Mouse (Mus musculus) kidney, postnatal 0 days (tissue): ENCODE data around the gene Sept11. TPM values are rescaled to one million over a fixed set of nuclear protein-coding genes. Genes with fewer than 3 reads are reported as not detected.
A peak's percentile ranks its signal among the peaks of the same experiment; 100 is the strongest.

Experiments used
- ATAC-seq: fragments of 200-750 bp; cut with Nextera tagmentation; replicated peaks from 2 replicates; pipeline ENCODE4 v1.8.0; 2017; ENCODE audit warnings: low read depth, moderate number of reproducible peaks, moderate TSS enrichment, moderate library complexity; ENCODE audit not compliant: low FRiP score
- DNase-seq: peaks from one replicate; pipeline ENCODE4 v3.0.0-alpha.2; 2016; ENCODE audit warnings: low spot score
- H3K27ac ChIP-seq: fragments of 300-500 bp; sonication (generic); 2 replicates; pipeline ENCODE4 v1.5.1; 2014; ENCODE audit warnings: mild to moderate bottlenecking
- H3K27me3 ChIP-seq: fragments of 300-500 bp; sonication (generic); 2 replicates; pipeline ENCODE4 v1.6.1; 2014; ENCODE audit warnings: low read length, mixed read lengths; ENCODE audit not compliant: insufficient read depth
- H3K36me3 ChIP-seq: fragments of 300-500 bp; sonication (generic); 2 replicates; pipeline ENCODE4 v1.6.1; 2014; ENCODE audit warnings: low read length, mixed read lengths; ENCODE audit not compliant: insufficient read depth
- H3K4me1 ChIP-seq: fragments of 300-500 bp; sonication (generic); replicated peaks from 2 replicates; pipeline ENCODE4 v1.6.1; 2014; ENCODE audit warnings: antibody characterized with exemption, low read length, mixed read lengths; ENCODE audit not compliant: insufficient read depth
- H3K4me2 ChIP-seq: fragments of 300-500 bp; sonication (generic); 2 replicates; pipeline ENCODE4 v1.6.1; 2014; ENCODE audit warnings: mild to moderate bottlenecking, low read length, moderate library complexity, mixed read lengths
- H3K4me3 ChIP-seq: fragments of 300-500 bp; sonication (generic); replicated peaks from 2 replicates; pipeline ENCODE4 v1.5.1; 2014; ENCODE audit warnings: low read depth, low read length
- H3K9ac ChIP-seq: fragments of 300-500 bp; sonication (generic); 2 replicates; pipeline ENCODE4 v1.6.1; 2014; ENCODE audit warnings: low read depth, low read length
- H3K9me3 ChIP-seq: fragments of 300-500 bp; sonication (generic); replicated peaks from 2 replicates; pipeline ENCODE4 v1.6.1; 2016; ENCODE audit warnings: low read length, inconsistent platforms, mixed read lengths
- CTCF ChIP-seq: IDR thresholded peaks from 2 replicates; pipeline ENCODE4 v1.5.1; 2016; ENCODE audit warnings: antibody characterized with exemption, low read depth, mild to moderate bottlenecking, moderate library complexity
- WGBS: fragments of 180-500 bp; shearing (Covaris S2); extraction: QIAGEN DNeasy Blood & Tissue Kit; methylation state at CpG from one replicate; pipeline ENCODE4 v1.1.7; 2014; 5-methylcytosine and 5-hydroxymethylcytosine counted together
- polyA plus RNA-seq: library from polyadenylated mRNA; unstranded; fragments of >200 nt; fragmentation: Nextera tagmentation; extraction: Ambion mirVana; gene quantifications from 2 replicates; pipeline ENCODE4 v1.2.1, GENCODE M21; 2015

Sept11 gene
- polyA plus RNA-seq, 1 experiment from 2014 or later: 140 TPM

DNA sequence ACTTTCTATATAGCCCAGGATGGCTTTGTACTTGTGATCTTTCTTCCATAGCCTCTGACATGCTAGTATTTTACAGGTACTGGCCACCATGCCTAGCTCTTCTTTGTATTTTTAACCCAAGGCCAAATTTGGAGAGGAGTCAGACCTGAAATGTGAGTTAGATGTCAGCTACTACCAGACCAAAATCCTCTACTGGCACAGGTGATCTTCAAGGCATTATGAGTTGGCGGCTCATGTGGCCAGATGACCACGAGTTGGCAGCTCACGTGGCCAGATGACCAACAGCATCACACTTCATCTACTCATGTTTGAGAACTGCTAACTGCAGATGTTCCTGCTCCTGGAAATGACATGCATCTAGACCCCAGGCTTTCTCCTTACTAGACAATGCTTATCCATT is 125.1 kb downstream of the Sept11 start:
- H3K9me3 ChIP-seq: no peaks in the 10 kb centered on the region
- DNase-seq (no peak), ATAC-seq (no peak)
- H3K9ac ChIP-seq: no peak overlapping the region
- H3K4me3 ChIP-seq: no peak overlapping the region
- H3K4me1 ChIP-seq: no peaks in the 10 kb centered on the region
- no peaks in the 10 kb centered on the region for H3K27me3 ChIP-seq
- no peak overlapping the region for H3K27ac ChIP-seq
- WGBS: 87% methylated on average over 3 of the region's 3 CpGs
- H3K4me2 ChIP-seq: no peak overlapping the region
- TF ChIP-seq CTCF: no peak
- no peaks in the 10 kb centered on the region for H3K36me3 ChIP-seq

DNA sequence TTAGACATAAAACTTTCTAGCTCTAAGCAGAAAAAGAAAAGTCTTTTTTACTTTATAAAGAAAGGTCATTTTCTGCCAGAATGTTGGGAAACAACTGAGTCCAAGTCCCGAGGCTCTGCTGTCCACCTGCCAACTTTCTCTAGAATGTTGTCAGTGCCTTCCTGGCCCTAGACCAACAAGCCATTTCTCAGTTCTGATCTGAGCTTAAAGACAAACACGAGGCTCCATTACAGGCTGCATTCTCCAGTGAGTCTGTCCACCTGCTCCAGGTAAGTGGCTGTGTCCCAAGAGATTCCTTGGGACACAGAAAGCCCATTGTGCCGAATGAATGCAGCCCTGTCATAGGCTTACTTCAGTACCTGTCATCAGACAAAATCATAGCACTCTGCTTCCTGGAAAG is 128.4 kb downstream of the Sept11 start:
- DNase-seq (peak; percentile 71), ATAC-seq (no peak)
- 40% methylated on average over 3 of the region's 3 CpGs for WGBS

DNA sequence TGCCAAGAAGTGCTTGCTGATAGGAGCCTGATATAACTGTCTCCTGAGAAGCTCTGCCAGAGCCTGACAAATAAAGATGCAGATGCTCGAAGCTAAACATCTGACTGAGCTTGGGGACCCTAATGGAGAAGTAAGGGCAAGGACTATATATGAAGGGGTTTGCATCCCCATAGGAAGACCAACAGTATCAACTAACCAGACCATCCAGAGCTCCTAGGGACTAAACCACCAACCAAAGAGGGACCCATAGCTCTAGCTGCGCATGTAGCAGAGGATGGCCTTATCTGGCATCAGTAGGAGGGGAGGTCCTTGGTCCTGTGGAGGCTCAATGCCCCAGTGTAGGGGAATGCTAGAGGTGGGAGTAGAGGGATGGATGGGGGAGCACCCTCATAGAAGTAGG is 131.3 kb downstream of the Sept11 start:
- Histone ChIP-seq H3K27ac (no peak overlapping the region), H3K4me2 (no peak overlapping the region), H3K4me1 (no peaks in the 10 kb centered on the region), H3K27me3 (no peaks in the 10 kb centered on the region), H3K4me3 (no peak overlapping the region), H3K36me3 (no peaks in the 10 kb centered on the region), H3K9me3 (no peaks in the 10 kb centered on the region), H3K9ac (no peak overlapping the region)
- WGBS: 79% methylated on average over 2 of the region's 2 CpGs
- DNase-seq: no peak
- ATAC-seq: no peak
- TF ChIP-seq CTCF: no peak

More for the DNA sequence above, 128.4 kb downstream of the Sept11 start:
- H3K4me1 ChIP-seq: no peaks in the 10 kb centered on the region
- H3K36me3 ChIP-seq: no peaks in the 10 kb centered on the region
- no peak overlapping the region for H3K27ac ChIP-seq
- no peaks in the 10 kb centered on the region for H3K27me3 ChIP-seq
- no peak overlapping the region for H3K9ac ChIP-seq
- H3K4me3 ChIP-seq: no peak overlapping the region
- no peak overlapping the region for H3K4me2 ChIP-seq
- no peaks in the 10 kb centered on the region for H3K9me3 ChIP-seq
- TF ChIP-seq CTCF: no peak

Other genes with a start within 250 kb of the Sept11 start
- 1.8 and 2.2 TPM in 2 replicates for gene Sowahb, start 48.4 kb upstream of the Sept11 start, polyA plus RNA-seq
- 119 and 121 TPM in 2 replicates for gene Ccni, start 113.1 kb downstream of the Sept11 start, polyA plus RNA-seq
- gene 2010109A12Rik, start 113.1 kb downstream of the Sept11 start, polyA plus RNA-seq: 2.3 and 3.0 TPM in 2 replicates
- gene Ccng2, start 173.8 kb downstream of the Sept11 start, polyA plus RNA-seq: 44.7 and 49.1 TPM in 2 replicates